Mouse (Mus musculus) MEL (cell line): Measurements from ENCODE around the gene Eaf1. TPM values are rescaled to one million over a fixed set of nuclear protein-coding genes. Genes with fewer than 3 reads are reported as not detected.
A peak's percentile ranks its signal among the peaks of the same experiment; 100 is the strongest.

Source experiments
- DNase-seq: peaks from one replicate; pipeline ENCODE4 v3.0.0; 2011; ENCODE audit warnings: low read depth, low spot score
- H3K27ac ChIP-seq: 2 replicates; pipeline ENCODE4 v1.5.1; 2012; ENCODE audit warnings: low read depth, mild to moderate bottlenecking, control low read depth, low read length, moderate library complexity; ENCODE audit not compliant: control insufficient read depth
- H3K27me3 ChIP-seq, 2 experiments: fragments of 150-350 bp in 1 of 2; sonication (generic) in 1 of 2; 2 replicates each; pipeline ENCODE4 v1.6.1; 2012; ENCODE audit warnings: low read length in 2 of 2, mild to moderate bottlenecking in 2 of 2, improper control_type of control experiment in 1 of 2, moderate library complexity in 1 of 2; ENCODE audit not compliant: insufficient read depth in 2 of 2, control insufficient read depth in 1 of 2
- H3K36me3 ChIP-seq, 2 experiments: 2 replicates each; pipeline ENCODE4 v1.6.1; 2012 to 2014; ENCODE audit warnings: low read length in 2 of 2, improper control_type of control experiment in 1 of 2, inconsistent platforms in 1 of 2, mild to moderate bottlenecking in 1 of 2; ENCODE audit not compliant: insufficient read depth in 2 of 2, control insufficient read depth in 1 of 2
- H3K4me1 ChIP-seq, 2 experiments: fragments of 150-350 bp in 1 of 2; sonication (generic) in 1 of 2; 2 replicates each; pipeline ENCODE4 v1.6.1; 2012; ENCODE audit warnings: low read length in 2 of 2, improper control_type of control experiment in 1 of 2, mild to moderate bottlenecking in 1 of 2; ENCODE audit not compliant: insufficient read depth in 2 of 2, control insufficient read depth in 1 of 2
- H3K4me3 ChIP-seq, 2 experiments: fragments of 150-350 bp in 1 of 2; sonication (generic) in 1 of 2; 2 replicates each; pipeline ENCODE4 v1.5.1; 2012; ENCODE audit warnings: low read depth in 2 of 2, low read length in 2 of 2, mild to moderate bottlenecking in 2 of 2, moderate library complexity in 2 of 2, control low read depth in 1 of 2, improper control_type of control experiment in 1 of 2; ENCODE audit not compliant: control insufficient read depth in 1 of 2, insufficient read depth in 1 of 2
- H3K79me2 ChIP-seq: 2 replicates; pipeline ENCODE4 v1.6.1; 2012; ENCODE audit warnings: mild to moderate bottlenecking, low read length, moderate library complexity; ENCODE audit not compliant: control insufficient read depth, poor library complexity, insufficient read depth
- H3K9ac ChIP-seq: 2 replicates; pipeline ENCODE4 v1.6.1; 2012; ENCODE audit warnings: low read depth, mild to moderate bottlenecking, control low read depth, low read length, moderate library complexity; ENCODE audit not compliant: control insufficient read depth, poor library complexity, severe bottlenecking
- H3K9me3 ChIP-seq: fragments of 150-350 bp; sonication (generic); replicated peaks from 2 replicates; pipeline ENCODE4 v1.6.1; 2012; ENCODE audit warnings: mild to moderate bottlenecking, low read length, improper control_type of control experiment, moderate library complexity; ENCODE audit not compliant: insufficient read depth
- CHD1 ChIP-seq: IDR thresholded peaks from 2 replicates; pipeline ENCODE4 v1.6.1; 2012; ENCODE audit warnings: low read depth, mild to moderate bottlenecking, inconsistent platforms, low read length, improper control_type of control experiment
- CHD2 ChIP-seq: IDR thresholded peaks from 2 replicates; pipeline ENCODE4 v1.6.1; 2011; ENCODE audit warnings: low read length, improper control_type of control experiment
- CTCF ChIP-seq, 3 experiments: IDR thresholded peaks in 2 of 3; conservative IDR thresholded peaks in 1 of 3; 2 replicates each; pipeline ENCODE4 v1.5.1; 2011 to 2012; ENCODE audit warnings: low read length in 3 of 3, low read depth in 2 of 3, mild to moderate bottlenecking in 2 of 3, improper control_type of control experiment in 1 of 3, inconsistent platforms in 1 of 3, mixed read lengths in 1 of 3, moderate library complexity in 1 of 3; ENCODE audit not compliant: control insufficient read depth in 1 of 3, insufficient read depth in 1 of 3, poor library complexity in 1 of 3, severe bottlenecking in 1 of 3
- E2F4 ChIP-seq: IDR thresholded peaks from 2 replicates; pipeline ENCODE4 v1.6.1; 2011; ENCODE audit warnings: low read depth, low read length, improper control_type of control experiment, borderline replicate concordance
- MAFK ChIP-seq: IDR thresholded peaks from 2 replicates; pipeline ENCODE4 v1.6.1; 2011; ENCODE audit warnings: low read depth, mild to moderate bottlenecking, low read length, improper control_type of control experiment, borderline replicate concordance
- MAX ChIP-seq: IDR thresholded peaks from 2 replicates; pipeline ENCODE4 v1.6.1; 2011; ENCODE audit warnings: low read length, improper control_type of control experiment
- MAZ ChIP-seq: IDR thresholded peaks from 2 replicates; pipeline ENCODE4 v1.6.1; 2012; ENCODE audit warnings: low read depth, mild to moderate bottlenecking, inconsistent platforms, low read length, improper control_type of control experiment
- MEF2A ChIP-seq: IDR thresholded peaks from 2 replicates; pipeline ENCODE4 v1.6.1; 2014; ENCODE audit warnings: low read depth, mild to moderate bottlenecking, inconsistent platforms, low read length, improper control_type of control experiment; ENCODE audit not compliant: poor library complexity, insufficient replicate concordance, severe bottlenecking; ENCODE audit errors: extremely low read depth
- MXI1 ChIP-seq: IDR thresholded peaks from 2 replicates; pipeline ENCODE4 v1.6.1; 2011; ENCODE audit warnings: mild to moderate bottlenecking, low read depth, low read length, improper control_type of control experiment
- NELFE ChIP-seq: IDR thresholded peaks from 2 replicates; pipeline ENCODE4 v1.6.1; 2011; ENCODE audit warnings: low read depth, low read length, improper control_type of control experiment
- NRF1 ChIP-seq: IDR thresholded peaks from 2 replicates; pipeline ENCODE4 v1.6.1; 2014; ENCODE audit warnings: low read depth, mild to moderate bottlenecking, inconsistent platforms, low read length, improper control_type of control experiment, moderate library complexity; ENCODE audit not compliant: poor library complexity, insufficient read depth, severe bottlenecking
- POLR2AphosphoS2 ChIP-seq: IDR thresholded peaks from 2 replicates; pipeline ENCODE4 v1.6.1; 2011; ENCODE audit warnings: low read length, improper control_type of control experiment
- POLR2AphosphoS5 ChIP-seq: IDR thresholded peaks from 2 replicates; pipeline ENCODE4 v1.6.1; 2012; ENCODE audit warnings: low read depth, borderline replicate concordance, mild to moderate bottlenecking, inconsistent platforms, low read length, moderate library complexity, mixed read lengths
- SMC3 ChIP-seq: IDR thresholded peaks from 2 replicates; pipeline ENCODE4 v1.6.1; 2011; ENCODE audit warnings: low read depth, low read length, improper control_type of control experiment
- UBTF ChIP-seq: IDR thresholded peaks from 2 replicates; pipeline ENCODE4 v1.6.1; 2012; ENCODE audit warnings: low read depth, mild to moderate bottlenecking, inconsistent platforms, low read length, improper control_type of control experiment, moderate library complexity, borderline replicate concordance; ENCODE audit not compliant: insufficient read depth
- USF1 ChIP-seq: IDR thresholded peaks from 2 replicates; pipeline ENCODE4 v1.6.1; 2014; ENCODE audit warnings: low read depth, mild to moderate bottlenecking, inconsistent platforms, low read length, improper control_type of control experiment, moderate library complexity
- USF2 ChIP-seq, 2 experiments: IDR thresholded peaks; 2 replicates each; pipeline ENCODE4 v1.6.1; 2011 to 2012; ENCODE audit warnings: improper control_type of control experiment in 2 of 2, low read length in 2 of 2, borderline replicate concordance in 1 of 2, inconsistent platforms in 1 of 2, low read depth in 1 of 2, mild to moderate bottlenecking in 1 of 2; ENCODE audit not compliant: insufficient read depth in 1 of 2
- ZNF384 ChIP-seq: IDR thresholded peaks from 2 replicates; pipeline ENCODE4 v1.6.1; 2012; ENCODE audit warnings: low read depth, mild to moderate bottlenecking, inconsistent platforms, low read length, improper control_type of control experiment
- polyA plus RNA-seq, 2 experiments: library from polyadenylated mRNA; stranded (reverse) in 1 of 2; unstranded in 1 of 2; fragments of >175 nt in 1 of 2; fragments of >200 nt in 1 of 2; gene quantifications; 2 replicates each; pipeline versions ENCODE4 v1.2.1 to v1.2.4; 2012; ENCODE audit warnings: low replicate concordance in 2 of 2, low read depth in 1 of 2; ENCODE audit not compliant: insufficient read length in 2 of 2, insufficient read depth in 1 of 2, missing spikeins in 1 of 2
- total RNA-seq: library from RNA; depleted of rRNA; stranded (reverse); fragments of 300-350 nt; gene quantifications from 2 replicates; pipeline ENCODE4 v1.2.3, GENCODE M21; 2012

Eaf1 gene
- total and polyA plus RNA-seq, 3 experiments = 50.6 to 67.2 TPM; not detected in 1

DNA sequence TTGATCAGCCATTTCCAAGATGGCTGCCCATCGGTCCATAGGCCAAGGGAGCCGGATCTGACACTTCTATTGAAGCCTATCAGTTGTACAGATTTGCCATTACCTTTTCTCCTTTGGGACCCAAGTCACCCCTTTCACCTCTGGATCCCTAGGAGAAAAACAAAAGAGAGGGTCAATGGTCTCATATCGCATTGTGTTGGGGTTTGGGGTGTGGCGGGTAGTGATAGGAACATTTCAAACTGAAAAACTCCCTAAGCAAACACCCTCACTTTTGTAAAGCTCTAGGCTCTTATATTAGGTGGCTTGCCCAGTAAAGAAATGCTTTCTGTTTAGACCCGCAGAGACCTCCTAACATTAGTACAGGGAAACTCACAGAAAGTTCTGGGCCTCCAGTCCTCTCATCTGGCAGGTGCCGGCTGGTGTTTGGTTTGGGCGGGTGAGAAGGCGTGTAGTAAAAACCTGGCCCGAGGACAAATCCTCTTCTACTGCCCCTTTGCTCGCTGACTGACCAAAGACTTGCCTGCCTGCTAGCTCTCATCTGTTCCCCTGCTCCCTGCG lies 49.8 kb downstream of the Eaf1 start:
- no peaks in the 10 kb centered on the region for H3K9me3 ChIP-seq
- no peak for TF ChIP-seq UBTF
- TF ChIP-seq POLR2AphosphoS2 = no peak
- TF ChIP-seq USF1 = no peak
- TF ChIP-seq NRF1 = no peak
- no peak for TF ChIP-seq MAFK
- TF ChIP-seq MEF2A = no peak
- no peak for TF ChIP-seq CTCF (IDR thresholded peaks at IDR 0.05 in 2 of 3, conservative IDR thresholded peaks at IDR 0.05 in 1 of 3; ENCODE audit: control insufficient read depth in 1 of 3, insufficient read depth in 1 of 3, low read depth in 2 of 3, low read length in 3 of 3, poor library complexity in 1 of 3, severe bottlenecking in 1 of 3)
- no peak for TF ChIP-seq MAX
- TF ChIP-seq NELFE = no peak
- TF ChIP-seq ZNF384 = no peak
- TF ChIP-seq SMC3 = no peak
- TF ChIP-seq, all 39 proteins: peak for 0
- no peak for DNase-seq
- Histone ChIP-seq H3K27ac (no peak overlapping the region), H3K79me2 (no peaks in the 10 kb centered on the region), H3K4me3 (no peak overlapping the region), H3K4me1 (no peaks in the 10 kb centered on the region), H3K27me3 (peaks cover 8 to 10% of the 10 kb centered on the region in 2 experiments), H3K36me3 (no peaks in the 10 kb centered on the region), H3K9ac (no peak overlapping the region)

DNA sequence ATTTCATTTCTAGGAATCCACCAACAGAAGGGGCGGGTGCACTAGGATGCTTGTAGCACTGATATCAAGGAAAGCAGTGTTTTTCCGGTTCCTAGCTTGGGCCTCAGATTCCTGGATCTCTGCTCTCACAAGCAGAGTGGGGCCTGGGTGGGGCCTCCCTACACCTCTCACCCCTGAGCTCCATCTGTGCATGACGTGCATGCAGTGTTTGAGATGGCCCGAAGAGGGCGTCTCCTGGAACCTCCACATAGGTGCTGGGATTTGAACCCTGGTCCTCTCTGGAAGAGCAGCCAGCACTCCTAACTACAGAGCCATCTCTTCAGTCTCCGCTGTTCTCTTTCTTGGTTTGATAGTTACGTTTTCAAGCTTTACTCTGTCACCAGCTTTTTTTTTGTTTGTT lies 60.8 kb downstream of the Eaf1 start:
- Histone ChIP-seq H3K4me1 (no peaks in the 10 kb centered on the region), H3K27ac (no peak overlapping the region), H3K4me3 (no peak overlapping the region), H3K27me3 (peaks cover 0 to 3% of the 10 kb centered on the region in 2 experiments; a peak in 2 of 4 replicates), H3K79me2 (no peaks in the 10 kb centered on the region), H3K36me3 (no peaks in the 10 kb centered on the region), H3K9ac (no peak overlapping the region), H3K9me3 (no peaks in the 10 kb centered on the region)
- DNase-seq = peak; percentile 19
- TF ChIP-seq CTCF (IDR thresholded peaks at IDR 0.05 in 2 of 3, conservative IDR thresholded peaks at IDR 0.05 in 1 of 3; ENCODE audit: control insufficient read depth in 1 of 3, insufficient read depth in 1 of 3, low read depth in 2 of 3, low read length in 3 of 3, poor library complexity in 1 of 3, severe bottlenecking in 1 of 3) (peak in 2 of 3 experiments; percentile 30 to 32; a peak in 4 of 6 replicates), MXI1 (no peak)

DNA sequence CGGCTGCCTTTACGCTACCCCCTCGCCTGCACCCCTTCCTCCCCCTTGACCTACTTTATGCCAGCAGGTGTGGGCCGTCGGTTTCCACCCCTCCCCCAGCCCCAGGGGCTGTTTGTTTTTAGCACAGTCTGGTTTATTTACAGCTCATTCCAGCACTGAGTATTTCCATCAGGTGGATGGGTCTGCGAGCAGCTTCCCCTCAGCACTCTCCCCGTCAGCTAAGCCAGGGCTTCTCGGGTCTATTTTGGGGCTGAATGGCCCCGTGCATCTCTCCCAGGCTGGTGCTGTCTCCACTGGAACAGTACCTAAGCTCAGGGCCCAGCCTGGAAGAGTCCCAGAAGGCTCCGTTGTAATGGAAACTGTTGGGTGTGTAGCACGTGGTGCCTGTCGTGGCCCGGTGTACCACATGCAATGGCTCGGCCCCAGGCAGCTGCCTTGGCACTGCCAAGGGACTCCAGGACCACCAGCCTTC lies 61.8 kb downstream of the Eaf1 start:
- DNase-seq = no peak
- Histone ChIP-seq H3K27ac (no peak overlapping the region), H3K36me3 (peaks cover 0 to 4% of the 10 kb centered on the region in 2 experiments; a peak in 2 of 4 replicates), H3K79me2 (no peaks in the 10 kb centered on the region), H3K27me3 (peaks cover 0 to 3% of the 10 kb centered on the region in 2 experiments; a peak in 2 of 4 replicates), H3K4me1 (peaks cover 0 to 9% of the 10 kb centered on the region in 2 experiments; a peak in 2 of 4 replicates), H3K4me3 (no peak overlapping the region), H3K9ac (no peak overlapping the region), H3K9me3 (no peaks in the 10 kb centered on the region)
- TF ChIP-seq USF1 (no peak), POLR2AphosphoS5 (no peak), USF2 (IDR thresholded peaks at IDR 0.05; ENCODE audit: borderline replicate concordance in 1 of 2, insufficient read depth in 1 of 2, low read depth in 1 of 2, low read length in 2 of 2) (no peak), MXI1 (no peak), CHD2 (no peak), CHD1 (no peak), E2F4 (no peak), UBTF (no peak), MAZ (no peak), MEF2A (no peak)
